Mouse (Mus musculus) liver, postnatal 0 days (tissue): ENCODE results near the gene Btbd35f6. TPM values are rescaled to one million over a fixed set of nuclear protein-coding genes. Genes with fewer than 3 reads are reported as not detected.
"Not testable (repeated sequence)": the region's sequence is repeated elsewhere in the genome, so short reads cannot be mapped to it uniquely, and the experiment has no call there.

Experiments
- ATAC-seq: fragments of 200-750 bp; cut with Nextera tagmentation; 2 replicates; pipeline ENCODE4 v1.8.0; 2017; ENCODE audit warnings: mild to moderate bottlenecking, moderate library complexity
- DNase-seq: peaks from one replicate; pipeline ENCODE4 v3.0.0-alpha.2; 2016
- H3K27ac ChIP-seq: fragments of 300-500 bp; sonication (generic); 2 replicates; pipeline ENCODE4 v1.5.1; 2014; ENCODE audit warnings: antibody characterized with exemption, moderate library complexity, mild to moderate bottlenecking, low read depth
- H3K27me3 ChIP-seq: fragments of 300-500 bp; sonication (generic); 2 replicates; pipeline ENCODE4 v1.6.1; 2014; ENCODE audit warnings: low read length, control low read depth, mixed read lengths; ENCODE audit not compliant: insufficient read depth
- H3K36me3 ChIP-seq: fragments of 300-500 bp; sonication (generic); replicated peaks from 2 replicates; pipeline ENCODE4 v1.6.1; 2014; ENCODE audit warnings: mild to moderate bottlenecking, control low read depth, low read length, moderate library complexity, mixed read lengths; ENCODE audit not compliant: insufficient read depth
- H3K4me1 ChIP-seq: fragments of 300-500 bp; sonication (generic); 2 replicates; pipeline ENCODE4 v1.6.1; 2014; ENCODE audit warnings: antibody characterized with exemption, mild to moderate bottlenecking, control low read depth; ENCODE audit not compliant: insufficient read depth
- H3K4me2 ChIP-seq: fragments of 300-500 bp; sonication (generic); 2 replicates; pipeline ENCODE4 v1.6.1; 2014; ENCODE audit warnings: low read depth, mild to moderate bottlenecking, low read length, moderate library complexity, mixed read lengths
- H3K4me3 ChIP-seq: fragments of 300-500 bp; sonication (generic); 2 replicates; pipeline ENCODE4 v1.5.1; 2014; ENCODE audit warnings: low read depth, low read length
- H3K9ac ChIP-seq: fragments of 300-500 bp; sonication (generic); replicated peaks from 2 replicates; pipeline ENCODE4 v1.6.1; 2014; ENCODE audit warnings: mild to moderate bottlenecking, moderate library complexity
- H3K9me3 ChIP-seq: fragments of 300-500 bp; sonication (generic); 2 replicates; pipeline ENCODE4 v1.6.1; 2016; ENCODE audit warnings: mild to moderate bottlenecking, control low read depth, low read length, mixed read lengths
- WGBS: fragments of 180-500 bp; shearing (Covaris S2); extraction: QIAGEN DNeasy Blood & Tissue Kit; methylation state at CpG from one replicate; pipeline ENCODE4 v1.1.7; 2014; ENCODE audit not compliant: insufficient replicate concordance; 5-methylcytosine and 5-hydroxymethylcytosine counted together
- polyA plus RNA-seq: library from polyadenylated mRNA; unstranded; fragments of >200 nt; fragmentation: Nextera tagmentation; extraction: Ambion mirVana; gene quantifications from 2 replicates; pipeline ENCODE4 v1.2.1, GENCODE M21; 2015

The Btbd35f6 gene
- not detected in 2 replicates for polyA plus RNA-seq

DNA sequence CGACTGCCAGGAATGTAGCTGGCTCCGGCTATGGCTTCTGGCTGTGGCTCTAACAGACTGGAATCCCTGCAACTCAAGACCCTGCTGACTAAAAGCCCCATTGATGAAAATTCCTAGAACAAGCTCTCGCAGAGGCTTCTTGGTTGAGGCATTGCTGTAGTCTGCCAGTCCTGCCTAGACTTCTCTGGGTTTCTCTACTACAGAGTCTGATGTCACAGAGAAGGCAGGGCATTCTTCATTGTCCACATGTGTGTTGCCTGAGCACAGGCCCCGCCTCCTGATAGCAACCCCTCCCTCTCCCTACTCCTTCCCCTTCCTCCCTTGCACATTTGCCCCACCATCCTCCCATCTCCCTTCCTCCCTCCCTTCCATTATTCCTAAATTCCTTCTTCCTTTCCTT, at the start of gene Btbd35f6:
TSS of gene Btbd35f6 (minus strand) at position 101 of the 400 bp plus-strand sequence.
- H3K4me2 ChIP-seq, H3K36me3 ChIP-seq, H3K9ac ChIP-seq, H3K4me3 ChIP-seq, ATAC-seq, H3K27me3 ChIP-seq, H3K4me1 ChIP-seq, DNase-seq, H3K9me3 ChIP-seq, H3K27ac ChIP-seq: not testable (repeated sequence)
- no CpG with 5 or more reads among the region's 4 CpGs for WGBS

DNA sequence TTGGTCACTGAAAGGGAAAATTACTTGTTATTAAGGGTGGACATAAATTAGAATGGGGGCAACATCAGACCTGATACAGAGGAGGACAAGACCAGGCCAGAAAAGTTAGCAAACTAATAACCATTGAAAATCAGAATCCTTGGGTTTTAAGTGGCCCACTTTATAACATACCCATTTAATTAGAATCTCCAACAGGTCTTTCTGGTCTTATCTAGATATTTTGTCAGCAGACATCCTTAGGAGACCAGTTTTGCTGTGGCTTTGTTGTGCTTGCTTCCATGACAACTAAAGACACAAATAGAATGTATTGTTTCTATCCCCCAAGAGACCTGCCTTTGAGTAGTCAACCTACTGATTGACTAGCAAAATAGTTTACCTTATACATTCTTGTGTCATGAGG, 30.4 kb upstream of the Btbd35f6 start, which contains the start of gene Gm21870:
TSS of gene Gm21870 (minus strand) at position 101 of the 400 bp plus-strand sequence.
- not testable (repeated sequence) for H3K27me3 ChIP-seq, ATAC-seq, H3K4me1 ChIP-seq, DNase-seq, H3K9ac ChIP-seq, H3K4me3 ChIP-seq, H3K36me3 ChIP-seq, H3K4me2 ChIP-seq, H3K9me3 ChIP-seq, H3K27ac ChIP-seq

DNA sequence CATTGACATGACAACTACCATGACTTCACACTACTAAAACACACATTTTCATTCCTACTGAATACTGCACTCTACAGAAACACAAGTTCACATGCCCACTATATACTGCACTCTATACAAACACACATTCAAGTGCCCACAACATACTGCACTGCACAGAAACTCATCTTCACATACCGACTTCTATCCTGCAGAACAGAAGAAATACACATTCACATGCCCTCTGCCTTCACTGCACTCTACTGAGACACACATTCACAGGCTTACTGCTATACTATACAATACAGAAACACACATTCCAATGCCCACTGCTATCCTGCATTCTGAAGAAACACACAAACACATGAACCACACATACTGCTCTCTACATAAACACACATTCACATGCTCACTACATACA, 26.1 kb downstream of the Btbd35f6 start:
- WGBS, result no CpG with 5 or more reads among the region's 1 CpGs

DNA sequence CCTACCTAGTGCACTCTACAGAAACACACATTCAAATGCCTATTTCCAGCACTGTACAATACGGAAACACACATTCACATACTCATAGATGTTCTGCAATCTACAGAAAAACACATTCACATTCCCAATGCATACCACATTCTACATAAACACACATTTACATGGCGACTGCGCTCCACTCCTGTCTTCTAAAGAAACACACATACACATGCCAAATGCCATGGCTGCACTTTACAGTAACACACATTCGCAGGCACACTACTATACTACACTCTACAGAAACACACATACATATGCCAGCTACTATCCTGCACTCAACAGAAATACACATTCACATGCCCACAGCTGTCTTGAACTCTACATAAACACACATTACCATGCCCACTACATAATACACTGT, 28.1 kb downstream of the Btbd35f6 start:
- H3K27me3 ChIP-seq, H3K9ac ChIP-seq, H3K9me3 ChIP-seq, H3K4me1 ChIP-seq, H3K4me2 ChIP-seq, H3K36me3 ChIP-seq, H3K27ac ChIP-seq, DNase-seq, H3K4me3 ChIP-seq, ATAC-seq: not testable (repeated sequence)
- 69% methylated on average over 4 of the region's 4 CpGs for WGBS

More for the DNA sequence above, 26.1 kb downstream of the Btbd35f6 start:
- not testable (repeated sequence) for H3K9ac ChIP-seq, H3K9me3 ChIP-seq, H3K4me3 ChIP-seq, ATAC-seq, H3K4me2 ChIP-seq, H3K27me3 ChIP-seq, H3K27ac ChIP-seq, H3K36me3 ChIP-seq, H3K4me1 ChIP-seq, DNase-seq

DNA sequence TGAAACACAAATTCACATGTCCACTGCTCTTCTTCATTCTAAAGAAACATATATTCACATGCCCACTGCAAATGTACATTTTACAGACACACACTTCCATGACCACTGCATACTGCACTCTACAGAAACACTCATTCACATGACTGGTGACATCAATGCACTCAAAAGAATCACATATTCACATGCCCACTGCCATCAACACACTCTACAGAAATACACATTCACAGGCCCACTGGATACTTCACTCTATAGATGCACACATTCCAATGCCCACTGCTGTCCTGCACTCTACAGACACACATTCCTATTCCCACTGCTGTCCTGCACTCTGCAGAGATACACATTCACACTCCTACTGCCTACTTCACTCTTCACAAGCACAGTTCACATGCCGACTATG, 30.0 kb downstream of the Btbd35f6 start:
- not testable (repeated sequence) for H3K9me3 ChIP-seq, H3K27ac ChIP-seq, H3K4me2 ChIP-seq, ATAC-seq, H3K4me1 ChIP-seq, H3K9ac ChIP-seq, H3K4me3 ChIP-seq, H3K27me3 ChIP-seq, H3K36me3 ChIP-seq, DNase-seq
- WGBS, result no CpG with 5 or more reads among the region's 1 CpGs

DNA sequence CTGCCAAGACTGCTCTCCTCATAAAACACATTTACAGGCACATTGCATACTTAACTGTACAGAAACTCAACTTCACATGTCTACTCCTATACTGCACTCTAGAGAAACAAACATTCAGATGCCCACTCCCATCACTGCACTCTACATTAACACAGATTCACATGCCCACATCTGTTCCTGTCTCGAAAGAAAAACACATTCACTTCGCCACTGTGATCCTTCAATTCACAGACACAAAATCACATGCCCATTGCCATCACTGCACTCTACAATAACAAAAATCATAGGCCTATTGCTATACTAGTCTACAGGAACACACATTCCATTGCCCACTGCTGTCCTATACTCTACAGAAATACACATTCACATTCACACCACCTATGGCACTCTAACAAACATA, 30.9 kb downstream of the Btbd35f6 start:
- H3K9me3 ChIP-seq, H3K27me3 ChIP-seq, H3K4me1 ChIP-seq, H3K9ac ChIP-seq, DNase-seq, H3K36me3 ChIP-seq, ATAC-seq, H3K4me3 ChIP-seq, H3K27ac ChIP-seq, H3K4me2 ChIP-seq: not testable (repeated sequence)
- 76% methylated on average over 2 of the region's 2 CpGs for WGBS

Other genes starting within 250 kb of the Btbd35f6 start
- not detected in 2 replicates for gene Gm21870, start 30.3 kb upstream of the Btbd35f6 start, polyA plus RNA-seq
- not detected in 2 replicates for gene Btbd35f9, start 205.0 kb upstream of the Btbd35f6 start, polyA plus RNA-seq